Mouse (Mus musculus) gastrocnemius, postnatal 25 days (tissue): ENCODE measurements around the gene Stxbp6. TPM values are rescaled to one million over a fixed set of nuclear protein-coding genes. Genes with fewer than 3 reads are reported as not detected.
"Not testable (repeated sequence)": the region's sequence is repeated elsewhere in the genome, so short reads cannot be mapped to it uniquely, and the experiment has no call there.

Source experiments
- DNase-seq: peaks from one replicate; pipeline ENCODE4 v3.0.0; 2022
- long read RNA-seq, 2 experiments: library from polyadenylated mRNA; stranded (forward); transcript quantifications; one replicate each; pipeline ENCODE4 v2.0.0; 2021
- total RNA-seq, 2 experiments: library from RNA; stranded (reverse); gene quantifications; 1 replicate in 1 of 2; 2 replicates in 1 of 2; pipeline ENCODE4 v1.2.3; 2021

Stxbp6 gene
- 1 to 10 TPM; 4.2 to 9.0 TPM for total RNA-seq
- long read RNA-seq, experiment 1, partial matches to known transcripts = 0 of 1 reads
- long read RNA-seq, experiment 1, other reads (novel, unspliced or antisense) = 1 of 1 reads
- long read RNA-seq, experiment 2, full-length matches to known transcripts = 2 of 3 reads
- long read RNA-seq, experiment 2, partial matches to known transcripts = 0 of 3 reads
- long read RNA-seq, experiment 2, other reads (novel, unspliced or antisense) = 1 of 3 reads

DNA sequence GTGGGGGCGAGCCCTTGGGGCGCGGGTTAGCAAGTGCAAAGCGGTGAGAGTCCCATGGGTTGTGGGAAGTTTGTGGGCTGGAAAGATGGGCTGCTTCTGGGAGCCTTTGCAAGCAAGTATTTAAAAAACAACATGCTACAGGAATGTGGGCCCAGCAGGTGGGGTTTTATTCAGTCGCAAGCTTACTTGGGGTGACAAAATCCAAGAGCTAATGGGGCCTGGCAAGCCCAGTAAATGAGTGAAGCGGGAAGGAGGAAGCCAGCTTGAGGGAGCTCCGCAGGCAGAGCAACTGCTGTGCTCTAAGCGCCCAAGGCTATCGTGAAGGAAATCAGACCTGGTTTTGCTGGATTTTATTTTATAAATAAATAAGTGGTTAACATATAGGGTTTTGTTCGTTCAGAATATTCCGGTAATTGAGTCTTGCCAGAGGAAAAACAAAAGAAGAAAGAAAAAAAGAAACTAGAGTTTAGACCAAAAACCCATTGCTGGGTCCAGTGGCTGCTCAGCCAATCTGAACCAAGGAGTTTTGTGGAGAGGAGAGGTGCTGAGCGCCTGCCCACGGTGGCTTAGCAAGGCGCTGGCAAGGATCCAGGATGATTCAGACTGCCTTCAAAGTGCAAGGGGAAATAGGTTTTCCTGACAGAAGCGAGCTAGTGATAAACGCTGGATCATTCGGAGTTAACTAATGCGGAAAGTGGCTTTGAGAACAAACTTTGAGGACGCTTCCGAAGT, at the start of gene Stxbp6:
Gene Stxbp6 (minus strand): TSS at position 99 of the 732 bp plus-strand sequence.
- peak; percentile 65 for DNase-seq

- DNase-seq = not testable (repeated sequence)
Observed at GRCm38 (mm10) chr12:45102954-45103353, 28.4 kb upstream of the Stxbp6 start.

DNA sequence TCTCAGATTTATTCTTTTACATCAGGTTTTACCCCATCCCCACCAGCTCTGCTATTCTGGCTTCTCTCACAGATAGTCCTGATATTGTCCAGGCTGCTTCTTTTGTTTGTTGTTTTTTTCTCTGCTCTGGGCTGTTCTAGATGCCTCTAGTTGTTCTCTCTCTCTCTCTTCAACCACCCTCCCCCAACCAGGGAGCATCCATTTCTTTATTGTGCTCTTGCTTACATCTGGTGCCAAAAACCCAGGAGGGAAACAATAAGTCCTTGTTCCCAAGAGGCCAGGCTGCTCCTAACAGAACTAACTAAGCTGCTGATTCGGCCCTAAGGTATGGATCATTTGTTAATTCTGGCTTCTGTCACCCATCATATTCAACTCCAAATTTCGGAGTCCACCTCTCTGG, 19.2 kb upstream of the Stxbp6 start:
- DNase-seq = no peak

- no peak for DNase-seq
Observed at GRCm38 (mm10) chr12:45092444-45092843, 17.9 kb upstream of the Stxbp6 start.

- no peak for DNase-seq
Observed at GRCm38 (mm10) chr12:45083145-45083475, 8.6 kb upstream of the Stxbp6 start.

GRCm38 (mm10) chr12:45082379-45083144, 8.1 kb upstream of the Stxbp6 start:
- DNase-seq = no peak

GRCm38 (mm10) chr12:45081617-45082016, 7.1 kb upstream of the Stxbp6 start:
- no peak for DNase-seq

DNA sequence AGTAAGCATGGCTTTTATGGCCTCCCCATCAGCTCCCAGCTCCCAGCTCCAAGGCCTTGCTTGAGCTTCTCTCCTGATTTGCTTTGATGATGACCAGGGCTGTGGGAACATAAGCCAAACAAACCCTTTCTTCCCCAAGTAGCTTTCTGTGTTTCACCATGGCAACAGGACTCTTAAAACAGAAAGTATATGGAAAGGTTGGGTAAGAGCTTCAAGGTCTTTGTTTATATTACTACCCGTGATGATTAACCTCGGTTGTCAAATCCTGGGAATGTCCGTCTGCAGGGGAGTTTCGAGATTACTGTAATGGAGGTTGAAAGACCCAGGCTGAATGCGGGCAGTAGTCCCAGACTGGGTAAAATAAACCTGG, 6.2 kb upstream of the Stxbp6 start:
- no peak for DNase-seq

DNA sequence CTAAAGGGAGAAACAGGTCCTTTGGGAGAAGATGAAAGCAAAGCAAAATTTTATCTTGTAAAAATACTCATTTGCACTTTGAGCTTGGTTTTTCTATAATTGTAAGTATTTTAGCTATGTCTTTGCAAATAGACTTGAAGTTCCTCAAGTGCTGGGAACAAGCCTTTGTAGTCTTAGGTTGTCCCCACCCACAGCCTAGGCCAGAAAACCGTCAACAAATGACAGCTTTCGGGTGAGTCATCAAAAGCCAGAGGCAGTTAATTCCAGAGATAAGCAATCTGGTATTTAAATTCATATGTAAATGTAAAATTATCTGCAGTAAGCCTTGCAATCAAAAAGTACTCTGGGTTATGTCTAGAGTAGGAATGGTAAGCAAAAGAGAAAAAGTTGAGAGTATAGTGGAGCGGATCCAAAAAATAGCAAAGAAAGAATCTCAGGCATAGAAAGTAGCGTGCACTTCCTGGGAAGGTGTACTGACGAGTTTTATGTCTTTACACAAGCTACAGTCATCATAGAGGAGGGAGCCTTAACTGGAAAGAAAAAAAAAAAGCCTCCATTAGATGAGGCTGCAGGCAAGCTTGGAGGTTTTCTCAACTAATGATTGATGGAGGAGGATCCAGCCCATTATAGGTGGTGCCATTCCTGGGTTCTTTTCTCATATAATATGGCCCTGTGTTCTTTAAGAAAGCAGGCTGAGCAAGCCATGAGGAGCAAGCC, 5.7 kb upstream of the Stxbp6 start:
- DNase-seq = no peak

- DNase-seq = no peak
Observed at GRCm38 (mm10) chr12:45075631-45076030, 1.1 kb upstream of the Stxbp6 start.

GRCm38 (mm10) chr12:45074042-45074601, 387 bp downstream of the Stxbp6 start:
- DNase-seq = peak; percentile 81

- no peak for DNase-seq
Observed at GRCm38 (mm10) chr12:45073331-45074041, 1.0 kb downstream of the Stxbp6 start.

GRCm38 (mm10) chr12:45072185-45072584, 2.3 kb downstream of the Stxbp6 start:
- no peak for DNase-seq

GRCm38 (mm10) chr12:45070186-45070585, 4.3 kb downstream of the Stxbp6 start:
- no peak for DNase-seq

DNA sequence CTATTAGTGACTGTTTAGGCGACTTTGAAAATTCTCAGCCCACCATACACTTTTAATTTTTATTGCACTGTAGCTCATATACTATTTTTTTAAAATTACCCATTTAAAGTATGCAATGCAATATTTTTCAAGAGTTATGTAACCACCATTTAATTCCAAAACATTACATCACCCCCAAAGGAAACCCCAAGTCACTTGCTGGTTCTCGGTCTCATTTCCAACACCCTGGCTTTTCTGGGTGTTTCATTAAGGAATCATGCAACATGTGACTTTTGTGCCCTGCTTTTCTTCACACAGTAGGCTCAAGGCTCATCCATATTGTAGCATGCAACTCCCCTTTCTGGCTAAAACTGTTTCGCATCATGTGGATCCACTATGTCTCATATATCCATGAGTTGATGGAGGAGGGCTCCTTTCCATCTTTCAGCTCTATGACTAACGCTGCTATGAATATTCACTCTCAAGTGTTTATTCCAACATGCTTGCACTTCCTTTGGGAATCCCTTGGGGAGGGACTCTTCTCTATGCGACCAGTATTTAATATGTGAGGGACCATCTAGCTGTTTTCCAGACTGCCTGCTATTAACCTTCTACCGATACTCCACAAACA, 6.3 kb downstream of the Stxbp6 start:
- no peak for DNase-seq

- no peak for DNase-seq
Observed at GRCm38 (mm10) chr12:45067686-45068085, 6.8 kb downstream of the Stxbp6 start.

DNA sequence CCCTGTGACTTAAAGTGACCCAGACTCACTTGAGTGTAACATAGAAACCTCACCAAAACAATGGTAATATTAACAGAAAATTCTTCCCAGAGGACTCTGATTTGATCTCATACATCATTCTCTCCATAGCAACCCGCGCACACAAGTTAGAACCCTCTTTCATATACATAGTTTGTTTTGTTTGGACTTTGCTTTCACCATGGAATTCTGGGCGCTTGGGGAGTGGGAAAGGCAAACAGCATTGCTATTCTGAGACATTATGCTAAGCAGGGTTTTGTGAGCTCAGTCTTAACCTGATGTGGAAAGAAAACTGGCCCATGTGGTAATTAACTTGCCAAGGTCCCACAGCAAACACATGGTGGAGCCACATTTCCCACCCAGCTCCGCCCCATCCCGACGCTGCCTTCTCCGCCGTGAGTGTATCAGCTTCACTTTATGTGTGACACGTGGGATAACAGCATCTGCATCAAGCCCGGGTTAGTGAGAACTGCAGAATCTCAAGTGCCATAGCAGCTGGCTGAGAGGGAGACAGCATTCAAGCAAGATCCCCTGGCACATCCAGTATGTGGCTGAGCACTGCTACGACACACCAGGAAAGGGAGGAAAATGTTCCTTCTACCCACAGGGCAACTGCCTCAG, 7.3 kb downstream of the Stxbp6 start:
- peak; percentile 37 for DNase-seq

DNA sequence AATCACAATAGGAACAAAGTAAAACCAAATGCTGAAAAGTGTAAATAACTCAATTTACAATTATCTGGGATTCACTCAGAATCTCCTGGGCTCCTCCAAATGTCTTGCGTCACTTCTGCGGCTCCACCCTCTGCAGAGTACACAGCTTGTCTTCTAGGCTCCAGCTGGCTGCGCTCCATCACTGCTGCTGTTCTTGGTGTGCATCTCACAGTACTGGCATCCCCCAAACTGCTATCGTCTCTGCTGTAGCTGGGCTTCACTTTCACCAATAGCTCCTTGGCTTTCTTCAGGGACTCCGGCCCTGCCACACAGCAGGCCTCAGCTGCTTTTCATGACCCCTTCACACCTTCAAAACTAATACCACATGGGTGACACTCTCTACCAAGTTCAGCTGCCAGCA, 10.9 kb downstream of the Stxbp6 start:
- peak; percentile 75 for DNase-seq

- DNase-seq = no peak
Observed at GRCm38 (mm10) chr12:45061336-45061735, 13.2 kb downstream of the Stxbp6 start.

GRCm38 (mm10) chr12:45060804-45061203, 13.7 kb downstream of the Stxbp6 start:
- DNase-seq = no peak

DNA sequence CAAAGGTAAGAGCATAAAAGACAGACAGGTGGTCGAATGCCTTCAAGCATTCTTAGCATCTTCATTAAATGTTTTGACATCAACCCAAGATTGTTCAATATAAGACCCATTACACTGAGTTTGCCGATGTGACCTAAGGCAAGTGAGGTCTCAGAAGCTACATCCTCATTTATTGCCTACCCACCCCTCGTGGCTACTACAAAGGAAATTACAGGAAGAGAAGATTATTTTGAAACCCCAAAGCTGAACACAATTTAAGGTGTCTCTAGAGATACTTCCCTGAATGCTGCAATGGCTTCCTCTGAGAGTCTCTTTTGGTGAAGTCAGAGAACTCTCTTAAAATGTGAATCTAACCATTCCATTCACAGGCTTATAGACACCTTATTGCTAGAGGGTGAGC, 16.5 kb downstream of the Stxbp6 start:
- no peak for DNase-seq
